Mouse (Mus musculus): ENCODE measurements around the gene Rnf138rt1. TPM values are rescaled to one million over a fixed set of nuclear protein-coding genes. Genes with fewer than 3 reads are reported as not detected.

The Rnf138rt1 gene
- polyA plus RNA-seq, 1 experiment from 2014 or later = 3.2 TPM

- Histone ChIP-seq H3K27ac (ENCODE audit: low read depth, low read length) (peak overlapping the region; percentile 21; the same call in 1 of the 2 replicates), H3K4me2 (ENCODE audit: low read length) (peak overlapping the region; percentile 21; the same call in 1 of the 2 replicates), H3K36me3 (ENCODE audit: control insufficient read depth, insufficient read depth, low read length) (no peaks in the 10 kb centered on the region), H3K4me1 (ENCODE audit: control insufficient read depth, insufficient read depth, low read length) (no peaks in the 10 kb centered on the region; the same call in 1 of the 2 replicates), H3K9me3 (replicated peaks; ENCODE audit: control insufficient read depth, low read length) (no peaks in the 10 kb centered on the region), H3K27me3 (replicated peaks; ENCODE audit: control insufficient read depth, insufficient read depth, low read length) (no peaks in the 10 kb centered on the region), H3K9ac (ENCODE audit: low read length) (no peak overlapping the region), H3K4me3 (ENCODE audit: low read depth, low read length) (no peak overlapping the region)
- ATAC-seq = peak; percentile 89
- WGBS = 37% methylated on average over 12 of the region's 12 CpGs
- DNase-seq (ENCODE audit: low spot score) = peak; percentile 60
Measured at GRCm38 (mm10) chrX:163722785-163723577, 38.1 kb downstream of the Rnf138rt1 start.

DNA sequence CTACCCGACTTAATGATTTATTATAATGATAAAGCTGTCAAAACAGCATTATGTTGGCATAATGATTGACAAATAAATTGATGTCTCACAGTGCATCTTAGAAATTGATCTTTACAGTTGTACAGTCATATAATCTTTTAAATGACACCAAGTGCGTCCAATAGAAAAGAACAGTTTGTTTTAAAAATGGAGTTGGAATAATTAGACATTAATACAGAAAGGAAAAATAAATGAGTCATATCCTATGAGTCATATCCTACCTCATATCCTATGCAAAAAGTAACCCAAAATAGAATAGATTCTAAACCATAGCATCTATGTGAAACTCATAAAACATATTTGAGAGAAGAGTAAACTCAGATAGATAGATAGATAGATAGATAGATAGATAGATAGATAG is 40.5 kb downstream of the Rnf138rt1 start:
- Histone ChIP-seq H3K27me3 (replicated peaks; ENCODE audit: control insufficient read depth, insufficient read depth, low read length) (no peaks in the 10 kb centered on the region), H3K9me3 (replicated peaks; ENCODE audit: control insufficient read depth, low read length) (no peaks in the 10 kb centered on the region), H3K4me2 (ENCODE audit: low read length) (no peak overlapping the region), H3K9ac (ENCODE audit: low read length) (no peak overlapping the region), H3K36me3 (ENCODE audit: control insufficient read depth, insufficient read depth, low read length) (no peaks in the 10 kb centered on the region), H3K4me1 (ENCODE audit: control insufficient read depth, insufficient read depth, low read length) (no peaks in the 10 kb centered on the region; the same call in 1 of the 2 replicates), H3K4me3 (ENCODE audit: low read depth, low read length) (no peak overlapping the region), H3K27ac (ENCODE audit: low read depth, low read length) (no peak overlapping the region)
- DNase-seq (ENCODE audit: low spot score) = no peak
- WGBS = 73% methylated on average over 2 of the region's 2 CpGs
- no peak for ATAC-seq

Other genes starting within 250 kb of the Rnf138rt1 start
- gene Grpr, start 211.7 kb downstream of the Rnf138rt1 start, polyA plus RNA-seq (2014; fragmentation: Nextera tagmentation; extraction: Ambion mirVana) = 0.22 and 0.25 TPM in 2 replicates
- gene Ap1s2, start 147.7 kb upstream of the Rnf138rt1 start, polyA plus RNA-seq (2014; fragmentation: Nextera tagmentation; extraction: Ambion mirVana) = 113 and 144 TPM in 2 replicates
- 42.3 and 43.8 TPM in 2 replicates for gene Zrsr2, start 197.3 kb upstream of the Rnf138rt1 start, polyA plus RNA-seq (2014; fragmentation: Nextera tagmentation; extraction: Ambion mirVana)

All from forebrain, embryonic 14.5 days (tissue).